In genomic region chr12:86374286-86374685, GRCm38 (mm10) we compare ENCODE assay signal across 27 mouse cellular contexts. TPM values are rescaled to one million over a fixed set of nuclear protein-coding genes. Genes with fewer than 3 reads are reported as not detected.
DNase-seq lines count a peak whose midpoint lies in the region; ATAC-seq lines count a peak whose summit lies in the region.
"Had no signal": no experiment of that assay in that cellular context is flagged by ENCODE, and none has a peak within 500 bp of the region (broad histone marks: within the 10 kb centered on the region; RNA-seq: fewer than 3 reads in every experiment).

No protein-coding gene starts in this region.

- H3K36me3 ChIP-seq in midbrain, embryonic 11.5 days (ENCODE audit: control insufficient read depth, insufficient read depth, low read length): no peaks in the 10 kb centered on the region
- H3K36me3 ChIP-seq in midbrain, embryonic 13.5 days: no peaks in the 10 kb centered on the region
- no peaks in the 10 kb centered on the region for H3K36me3 ChIP-seq in embryonic facial prominence, embryonic 10.5 days (replicated peaks)
- H3K36me3 ChIP-seq: embryonic facial prominence, embryonic 13.5 days; embryonic facial prominence, embryonic 15.5 days; forebrain, embryonic 10.5 days; forebrain, embryonic 12.5 days; G1E had no signal

- no peak overlapping the region for H3K4me2 ChIP-seq in midbrain, embryonic 11.5 days
- no peak overlapping the region for H3K4me2 ChIP-seq in midbrain, embryonic 13.5 days (replicated peaks)
- H3K4me2 ChIP-seq: embryonic facial prominence, embryonic 13.5 days; embryonic facial prominence, embryonic 15.5 days; forebrain, embryonic 12.5 days had no signal

- no peak overlapping the region for H3K9ac ChIP-seq in midbrain, embryonic 11.5 days (ENCODE audit: low read length)
- H3K9ac ChIP-seq in midbrain, embryonic 13.5 days (replicated peaks): no peak overlapping the region
- H3K9ac ChIP-seq: embryonic facial prominence, embryonic 13.5 days; embryonic facial prominence, embryonic 15.5 days; forebrain, embryonic 12.5 days had no signal

- no peaks in the 10 kb centered on the region for H3K9me3 ChIP-seq in midbrain, embryonic 11.5 days (ENCODE audit: control insufficient read depth, low read length)
- no peaks in the 10 kb centered on the region for H3K9me3 ChIP-seq in midbrain, embryonic 13.5 days
- no peaks in the 10 kb centered on the region for H3K9me3 ChIP-seq in embryonic facial prominence, embryonic 10.5 days
- H3K9me3 ChIP-seq: embryonic facial prominence, embryonic 13.5 days; embryonic facial prominence, embryonic 15.5 days; forebrain, embryonic 10.5 days; forebrain, embryonic 12.5 days; G1E had no signal

- WGBS in midbrain, embryonic 11.5 days: 70% methylated on average over 8 of the region's 8 CpGs
- 69% methylated on average over 8 of the region's 8 CpGs for WGBS in midbrain, embryonic 13.5 days
- WGBS in embryonic facial prominence, embryonic 10.5 days: 46% methylated on average over 8 of the region's 8 CpGs

- H3K27ac ChIP-seq in midbrain, embryonic 11.5 days (ENCODE audit: low read depth, low read length): no peak overlapping the region
- no peak overlapping the region for H3K27ac ChIP-seq in midbrain, embryonic 13.5 days
- no peak overlapping the region for H3K27ac ChIP-seq in embryonic facial prominence, embryonic 10.5 days (replicated peaks)
- H3K27ac ChIP-seq: embryonic facial prominence, embryonic 13.5 days; embryonic facial prominence, embryonic 15.5 days; forebrain, embryonic 10.5 days; forebrain, embryonic 12.5 days had no signal

- no peak for ATAC-seq in midbrain, embryonic 11.5 days (ENCODE audit: low FRiP score)
- no peak for ATAC-seq in midbrain, embryonic 13.5 days
- ATAC-seq: activated CD4-positive, CD25-positive, alpha-beta regulatory T cell, adult 4 months; CD4-positive, CD25-positive, alpha-beta regulatory T cell, adult 4 months; forebrain, embryonic 14.5 days; forebrain, embryonic 16.5 days; Patski had no signal

- H3K4me3 ChIP-seq in midbrain, embryonic 11.5 days (ENCODE audit: low read depth, low read length): no peak overlapping the region
- no peak overlapping the region for H3K4me3 ChIP-seq in midbrain, embryonic 13.5 days (replicated peaks)
- H3K4me3 ChIP-seq in embryonic facial prominence, embryonic 10.5 days: no peak overlapping the region
- H3K4me3 ChIP-seq: embryonic facial prominence, embryonic 13.5 days; embryonic facial prominence, embryonic 15.5 days; erythroblast, embryonic 14.5 days; forebrain, embryonic 10.5 days; forebrain, embryonic 12.5 days had no signal

- no peaks in the 10 kb centered on the region for H3K27me3 ChIP-seq in midbrain, embryonic 11.5 days (ENCODE audit: control insufficient read depth, insufficient read depth, low read length)
- peaks cover 7% of the 10 kb centered on the region; the same call in 1 of the 2 replicates for H3K27me3 ChIP-seq in midbrain, embryonic 13.5 days
- peaks cover 34% of the 10 kb centered on the region for H3K27me3 ChIP-seq in embryonic facial prominence, embryonic 10.5 days (replicated peaks; ENCODE audit: low read depth, poor library complexity, severe bottlenecking)

- no peaks in the 10 kb centered on the region for H3K4me1 ChIP-seq in midbrain, embryonic 11.5 days (ENCODE audit: control insufficient read depth, insufficient read depth, low read length)
- H3K4me1 ChIP-seq in midbrain, embryonic 13.5 days (replicated peaks): peaks cover 9% of the 10 kb centered on the region
- H3K4me1 ChIP-seq in embryonic facial prominence, embryonic 10.5 days: peaks cover 5% of the 10 kb centered on the region; the same call in 1 of the 2 replicates
- H3K4me1 ChIP-seq: embryonic facial prominence, embryonic 15.5 days had no signal

- peak; percentile 55 for DNase-seq in embryo, embryonic 10 days (ENCODE audit: low spot score)
- DNase-seq in embryo, embryonic 11 days: no peak
- DNase-seq in midbrain, embryonic 11.5 days (ENCODE audit: low spot score, missing footprints): peak; percentile 79
- DNase-seq in embryonic facial prominence, embryonic 10.5 days (ENCODE audit: low spot score): peak; percentile 26
- DNase-seq in layer of hippocampus, postnatal 25 days (ENCODE audit: extremely low spot score in 1 of 2, low spot score in 1 of 2): no peak
- DNase-seq: adrenal gland, adult 8-10 months; adrenal gland, postnatal 14 days; adrenal gland, postnatal 36 days; B cell, adult 2 months; cerebellum, adult 11-12 months; cerebellum, adult 2 months; cerebellum, adult 9-10 months; cerebellum, postnatal 10 days; cerebellum, postnatal 25 days had no signal

RNA-seq across cellular contexts. Expression of gene Esrrb, which starts 13.4 kb away (rescaled TPM):
- polyA plus RNA-seq in midbrain, embryonic 11.5 days (2014; fragmentation: Nextera tagmentation; extraction: Ambion mirVana): 1.00 and 1.3 TPM in 2 replicates
- 4.7 and 6.5 TPM in 2 replicates for polyA plus RNA-seq in midbrain, embryonic 13.5 days (2015; fragmentation: Nextera tagmentation; extraction: Ambion mirVana)
- polyA plus RNA-seq in embryonic facial prominence, embryonic 10.5 days (2016; fragmentation: Nextera tagmentation; extraction: Ambion mirVana): 0.13 and 0.20 TPM in 2 replicates
- 1 to 10 TPM; 1.2 to 1.6 TPM for total RNA-seq in layer of hippocampus, postnatal 25 days (2021)
- total RNA-seq: CH12.LX had no signal
- polyA plus RNA-seq: activated CD4-positive, CD25-positive, alpha-beta regulatory T cell, adult 4 months; CD4-positive, CD25-positive, alpha-beta regulatory T cell, adult 4 months; erythroblast, embryonic 14.5 days; G1E had no signal

Comparison
In these comparisons a context has a peak if more than half of its experiments do, and no peak if none do; other contexts are left out.
1. DNase-seq: peak in embryo, embryonic 10 days (single experiment), midbrain, embryonic 11.5 days (single experiment) and embryonic facial prominence, embryonic 10.5 days (single experiment); none in embryo, embryonic 11 days (single experiment) and layer of hippocampus, postnatal 25 days (0 of 2).